Mouse (Mus musculus): ENCODE measurements around the gene Rsrp1. TPM values are rescaled to one million over a fixed set of nuclear protein-coding genes. Genes with fewer than 3 reads are reported as not detected.

Rsrp1 gene
- total RNA-seq, 2 experiments from 2014 or later = 129 to 206 TPM

- DNase-seq = no peak
- intact Hi-C loops (cut with DNase I) = no loop called here
Measured at GRCm38 (mm10) chr4:134921703-134922102, 1.7 kb upstream of the Rsrp1 start.

- intact Hi-C loops (cut with DNase I) = no loop called here
- DNase-seq = peak; percentile 14 to 35
Measured at GRCm38 (mm10) chr4:134922111-134922924, 1.1 kb upstream of the Rsrp1 start.

- intact Hi-C loops (cut with DNase I) = no loop called here
Measured at GRCm38 (mm10) chr4:134922925-134923244, 507 bp upstream of the Rsrp1 start.

GRCm38 (mm10) chr4:134924019-134924741 is 788 bp downstream of the Rsrp1 start:
- peak; percentile 61 to 72 for DNase-seq

More at GRCm38 (mm10) chr4:134922925-134923244, 507 bp upstream of the Rsrp1 start:
- peak; percentile 74 to 80 for DNase-seq

GRCm38 (mm10) chr4:134925206-134925605 is 1.8 kb downstream of the Rsrp1 start:
- DNase-seq = peak; percentile 33 to 37
- intact Hi-C loops (cut with DNase I) = no loop called here

More at GRCm38 (mm10) chr4:134924019-134924741, 788 bp downstream of the Rsrp1 start:
- intact Hi-C loops (cut with DNase I) = no loop called here

GRCm38 (mm10) chr4:134927815-134928463 is 4.5 kb downstream of the Rsrp1 start:
- intact Hi-C loops (cut with DNase I) = no loop called here

GRCm38 (mm10) chr4:134928464-134928836 is 5.1 kb downstream of the Rsrp1 start:
- DNase-seq = no peak
- intact Hi-C loops (cut with DNase I) = no loop called here

More at GRCm38 (mm10) chr4:134927815-134928463, 4.5 kb downstream of the Rsrp1 start:
- DNase-seq = no peak

- DNase-seq = no peak
- intact Hi-C loops (cut with DNase I) = no loop called here
Measured at GRCm38 (mm10) chr4:134929536-134929935, 6.1 kb downstream of the Rsrp1 start.

GRCm38 (mm10) chr4:134930190-134930589 is 6.8 kb downstream of the Rsrp1 start:
- no peak for DNase-seq
- intact Hi-C loops (cut with DNase I) = loop anchor here (5.0 kb wide), 2 partner anchors 402 to 422 kb away; partner anchors contain the start of gene Srrm1

GRCm38 (mm10) chr4:134930684-134931481 is 7.5 kb downstream of the Rsrp1 start, which contains the start of gene Syf2:
Syf2 (plus strand) TSS chr4:134930898.
- DNase-seq = peak; percentile 92
- intact Hi-C loops (cut with DNase I) = loop anchor here (5.0 kb wide), 2 partner anchors 401 to 421 kb away; partner anchors contain the start of gene Srrm1

- intact Hi-C loops (cut with DNase I) = no loop called here
- peak in 1 of 2 experiments; percentile 18 for DNase-seq
Measured at GRCm38 (mm10) chr4:134937240-134938176, 14.1 kb downstream of the Rsrp1 start.

GRCm38 (mm10) chr4:134939900-134940299 is 16.5 kb downstream of the Rsrp1 start:
- intact Hi-C loops (cut with DNase I) = no loop called here
- no peak for DNase-seq

GRCm38 (mm10) chr4:134943758-134944538 is 20.6 kb downstream of the Rsrp1 start:
- intact Hi-C loops (cut with DNase I) = no loop called here
- DNase-seq = no peak

GRCm38 (mm10) chr4:134946024-134946744 is 22.8 kb downstream of the Rsrp1 start:
- intact Hi-C loops (cut with DNase I) = loop anchor here (1.0 to 5.0 kb wide), 5 partner anchors 88 to 371 kb away; no protein-coding TSS in a partner anchor
- DNase-seq = peak; percentile 72 to 79

GRCm38 (mm10) chr4:134950518-134951091 is 27.2 kb downstream of the Rsrp1 start:
- DNase-seq = no peak
- intact Hi-C loops (cut with DNase I) = no loop called here

GRCm38 (mm10) chr4:134954461-134954860 is 31.1 kb downstream of the Rsrp1 start:
- intact Hi-C loops (cut with DNase I) = no loop called here
- DNase-seq = peak in 1 of 2 experiments; percentile 18

- no peak for DNase-seq
- intact Hi-C loops (cut with DNase I) = loop anchor here (5.0 kb wide), 1 partner anchor 63 kb away; no protein-coding TSS in a partner anchor
Measured at GRCm38 (mm10) chr4:134955196-134955595, 31.8 kb downstream of the Rsrp1 start.

All from heart, postnatal 36 days (tissue).